Mouse (Mus musculus) cerebellum, postnatal 14 days (tissue): ENCODE results near the gene Snd1.

Source experiments
- DNase-seq, 2 experiments: peaks; one replicate each; pipeline ENCODE4 v3.0.0; 2021; ENCODE audit warnings: mixed read lengths in 2 of 2

The Snd1 gene

GRCm38 (mm10) chr6:28848285-28848794, 373.4 kb downstream of the Snd1 start:
- DNase-seq, result no peak

GRCm38 (mm10) chr6:28848891-28849290, 374.0 kb downstream of the Snd1 start:
- DNase-seq, result no peak

DNA sequence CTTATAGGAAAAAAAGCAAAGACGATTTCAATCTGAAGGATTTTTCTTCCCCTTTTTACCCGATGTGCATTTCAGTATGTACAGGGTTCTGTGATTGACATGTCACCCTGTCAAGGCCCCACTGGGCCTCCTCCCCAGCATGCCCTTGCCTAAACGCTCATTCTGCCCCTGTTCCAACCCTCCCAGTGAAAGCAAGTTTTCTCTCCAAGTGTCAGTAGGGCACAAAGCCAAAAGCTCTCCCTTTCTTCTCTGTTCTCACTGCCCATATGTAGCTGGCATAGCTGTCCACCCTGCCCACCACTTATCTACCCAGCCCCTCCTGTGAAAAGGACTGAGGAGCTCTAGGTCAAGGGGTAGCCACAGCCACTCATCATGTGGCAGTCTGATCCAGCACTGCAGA, 374.4 kb downstream of the Snd1 start:
- DNase-seq, result no peak

- DNase-seq, result no peak
Measured at GRCm38 (mm10) chr6:28850326-28850900, 375.5 kb downstream of the Snd1 start.

DNA sequence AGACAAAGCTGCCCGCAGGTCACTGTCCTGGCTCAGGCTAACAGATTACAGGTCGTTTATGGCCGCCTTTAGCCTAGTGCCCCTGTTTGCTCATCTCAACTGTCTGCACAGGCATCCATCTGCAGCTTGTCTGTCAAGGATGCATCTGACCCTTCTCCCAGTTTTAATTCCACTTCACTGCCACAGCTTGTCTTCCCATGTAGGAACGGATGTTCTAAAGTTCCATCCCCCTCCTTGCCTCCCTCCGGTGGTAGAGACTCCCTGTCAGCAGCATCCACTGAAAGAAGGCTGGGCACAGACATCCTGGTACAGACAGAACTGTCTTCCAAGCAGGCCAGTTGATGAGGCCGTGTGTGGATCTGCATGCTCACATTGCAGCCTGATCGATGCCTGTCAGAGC, 377.4 kb downstream of the Snd1 start:
- no peak for DNase-seq

DNA sequence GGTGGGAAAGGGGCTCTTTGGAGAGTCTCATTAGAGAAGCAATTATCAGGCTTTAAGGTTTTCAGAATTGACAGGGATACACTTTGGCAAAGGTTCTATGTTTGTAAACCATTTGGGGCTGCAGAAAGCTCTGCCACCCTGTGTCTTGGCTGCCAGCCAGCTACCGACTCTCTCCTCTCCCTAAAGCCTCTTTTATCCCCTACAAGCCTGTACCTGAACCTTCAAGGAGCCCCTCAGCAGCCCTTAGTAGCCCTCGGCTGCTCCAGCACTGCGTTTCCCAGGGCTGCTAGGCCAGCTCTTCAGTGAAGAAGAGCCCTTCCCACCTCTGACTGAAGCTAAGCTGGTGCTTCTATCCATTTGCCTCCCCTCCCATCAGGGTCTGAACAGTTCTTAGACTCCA, 378.2 kb downstream of the Snd1 start:
- DNase-seq, result peak; percentile 47 to 50

GRCm38 (mm10) chr6:28853654-28854053, 378.7 kb downstream of the Snd1 start:
- no peak for DNase-seq

GRCm38 (mm10) chr6:28854598-28854997, 379.7 kb downstream of the Snd1 start:
- no peak for DNase-seq

GRCm38 (mm10) chr6:28855442-28855841, 380.5 kb downstream of the Snd1 start:
- DNase-seq, result peak in 1 of 2 experiments; percentile 44

DNA sequence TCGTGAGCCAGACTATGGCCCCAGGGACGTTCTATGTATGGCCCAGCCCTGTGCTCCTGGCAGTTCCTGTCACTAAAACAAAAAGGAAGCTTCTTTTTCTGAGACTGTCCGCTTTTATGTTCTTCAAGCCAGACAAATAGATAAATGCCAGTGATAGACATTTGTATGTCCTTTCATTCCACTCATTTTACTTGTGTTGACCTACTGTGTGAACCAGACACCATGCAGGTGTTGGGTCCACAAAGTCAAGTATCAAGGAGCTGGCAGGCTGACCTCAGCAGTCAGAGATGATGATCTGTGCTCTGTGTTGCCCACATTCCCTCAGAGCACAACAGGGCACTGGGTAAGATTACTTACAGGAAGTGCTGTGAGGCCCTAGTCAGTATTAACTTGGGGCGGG, 381.9 kb downstream of the Snd1 start:
- no peak for DNase-seq

DNA sequence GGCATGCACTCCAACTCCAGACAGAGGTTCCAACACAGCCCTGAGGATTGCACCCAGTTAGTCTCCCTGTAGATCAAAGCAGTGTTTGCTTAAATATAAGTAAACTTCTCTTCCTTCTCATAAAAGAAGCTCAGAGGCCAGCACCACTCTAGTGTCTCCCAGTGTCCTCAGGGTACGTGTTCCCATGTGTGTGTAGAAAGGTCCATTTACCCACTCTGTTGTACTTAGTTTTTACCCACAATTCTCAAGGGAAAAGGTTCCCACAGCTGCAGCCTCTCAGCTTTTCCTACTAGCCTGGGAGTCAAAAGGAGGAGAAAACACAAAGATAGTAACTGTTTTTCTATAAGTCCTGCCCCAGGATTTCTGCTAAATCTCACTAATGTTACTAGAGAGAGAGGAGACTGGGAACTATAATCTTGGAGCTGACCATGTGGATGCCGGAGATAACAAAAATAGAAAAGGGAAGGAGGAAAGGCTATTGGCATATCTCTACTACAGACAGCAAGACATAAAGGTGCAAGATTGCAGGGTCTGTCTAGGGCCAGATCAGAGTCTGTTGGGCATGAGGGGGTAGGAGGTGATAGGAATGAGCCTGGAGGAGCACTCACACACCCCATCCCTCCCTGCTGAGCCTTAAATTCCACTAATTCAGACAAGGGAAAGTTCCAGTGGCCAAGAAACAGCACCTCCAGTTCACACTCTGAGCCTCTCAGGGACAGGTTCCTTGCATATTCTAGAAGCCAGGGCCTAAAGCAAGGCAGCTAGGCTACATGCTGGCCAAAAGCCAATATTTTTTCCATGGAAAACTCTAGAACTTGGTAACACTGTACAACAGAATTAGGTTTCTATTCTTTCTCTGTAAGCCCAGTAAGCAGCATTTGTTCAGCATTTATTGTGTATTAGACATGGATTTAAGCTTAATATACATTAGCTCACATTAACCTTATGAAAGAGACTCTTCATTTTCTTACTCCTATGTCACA, 382.6 kb downstream of the Snd1 start:
- DNase-seq, result no peak

DNA sequence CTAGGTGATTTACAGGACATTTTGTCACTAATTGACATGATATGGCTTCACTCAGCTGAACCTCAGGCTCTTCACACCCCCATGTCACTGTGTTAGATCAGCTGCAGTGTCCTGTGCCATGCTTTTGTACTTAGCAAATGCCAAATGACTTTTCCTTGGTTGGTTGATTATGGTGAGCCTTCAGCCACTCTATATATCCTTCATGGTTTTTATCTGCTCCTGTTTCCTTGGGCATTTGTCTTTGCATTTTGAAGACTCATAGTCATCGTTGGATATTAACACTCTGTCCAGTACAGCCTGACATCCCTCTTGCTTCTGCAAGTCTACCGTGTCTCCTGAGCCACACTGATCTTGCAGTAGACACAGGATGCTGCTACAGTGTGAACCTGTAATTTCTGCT, 384.2 kb downstream of the Snd1 start:
- no peak for DNase-seq

GRCm38 (mm10) chr6:28860450-28860849, 385.5 kb downstream of the Snd1 start:
- DNase-seq, result no peak

DNA sequence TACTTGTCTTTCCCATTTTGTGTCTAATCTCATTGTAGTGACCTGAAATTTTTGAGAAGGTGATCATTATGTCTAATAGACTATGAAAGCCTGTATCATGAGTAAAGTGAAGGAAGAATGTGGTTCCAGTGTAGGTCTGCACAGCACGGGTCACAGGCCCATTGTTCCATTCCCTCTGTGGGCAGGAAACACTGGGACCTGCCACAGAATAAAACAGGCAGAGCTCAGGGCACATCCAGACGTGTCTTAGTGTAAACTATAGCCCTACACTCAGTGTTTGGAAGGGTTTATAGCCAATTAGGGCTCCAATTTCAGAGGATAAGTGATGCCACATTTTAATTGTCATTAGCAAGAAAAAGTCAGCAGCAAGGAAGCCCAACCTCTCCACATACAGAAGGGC, 386.0 kb downstream of the Snd1 start:
- no peak for DNase-seq

- peak; percentile 34 to 57 for DNase-seq
Measured at GRCm38 (mm10) chr6:28862304-28862703, 387.4 kb downstream of the Snd1 start.

GRCm38 (mm10) chr6:28864684-28865083, 389.7 kb downstream of the Snd1 start:
- peak; percentile 42 to 47 for DNase-seq

DNA sequence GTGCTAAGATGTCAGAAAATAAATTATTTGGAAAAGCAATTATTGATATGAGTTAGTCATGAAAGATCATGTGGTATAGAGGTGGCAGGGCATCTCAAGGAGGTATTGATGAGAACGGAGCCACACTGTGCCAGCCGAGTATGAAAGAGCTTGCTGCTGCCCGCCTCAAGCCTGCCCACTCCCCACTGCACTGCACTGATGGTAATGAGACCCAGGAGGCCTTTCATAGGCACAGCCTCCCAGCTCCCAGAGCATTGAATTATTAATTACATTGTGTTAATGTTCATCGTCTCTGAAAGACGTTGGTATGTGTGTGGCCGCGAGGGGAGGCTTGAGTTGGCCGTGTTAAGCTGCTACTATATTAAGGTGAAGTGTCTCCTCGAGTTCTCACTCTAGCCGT, 390.2 kb downstream of the Snd1 start:
- DNase-seq, result no peak

GRCm38 (mm10) chr6:28866206-28866605, 391.3 kb downstream of the Snd1 start:
- DNase-seq, result no peak

GRCm38 (mm10) chr6:28867516-28868251, 392.7 kb downstream of the Snd1 start:
- DNase-seq, result no peak

DNA sequence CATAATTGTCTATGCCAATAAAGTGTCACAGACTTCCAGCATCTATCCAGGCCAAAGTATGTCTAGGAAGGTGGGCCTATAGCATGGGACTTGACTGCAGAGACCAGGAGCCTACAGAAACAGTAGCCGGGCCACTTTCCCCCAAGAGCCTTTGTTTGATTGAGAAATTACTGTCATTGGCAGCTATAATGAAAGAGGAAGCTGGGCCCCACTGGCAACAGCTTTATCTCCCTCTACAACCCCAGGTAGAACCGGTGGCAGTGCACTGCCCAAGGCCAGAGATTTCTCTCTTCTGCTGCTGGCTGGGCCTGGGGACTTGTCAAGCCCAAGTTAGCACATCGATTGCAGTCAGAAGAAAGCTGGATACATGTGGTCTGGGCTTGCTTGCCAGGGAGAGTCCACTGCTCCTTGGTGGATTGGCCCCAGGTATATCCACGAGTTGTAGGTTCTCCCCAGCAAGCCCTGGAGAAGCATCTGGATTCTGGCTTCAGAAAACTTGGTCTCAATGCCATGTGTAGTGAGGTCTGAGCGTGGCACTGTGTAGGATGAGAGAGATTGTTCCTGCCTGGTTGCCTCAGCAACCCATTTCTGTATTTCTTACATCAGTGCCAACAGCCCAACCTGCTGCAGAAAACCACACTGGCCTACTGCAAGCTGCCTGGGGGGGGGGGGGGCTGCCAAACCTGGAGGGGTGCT, 396.9 kb downstream of the Snd1 start:
- no peak for DNase-seq

DNA sequence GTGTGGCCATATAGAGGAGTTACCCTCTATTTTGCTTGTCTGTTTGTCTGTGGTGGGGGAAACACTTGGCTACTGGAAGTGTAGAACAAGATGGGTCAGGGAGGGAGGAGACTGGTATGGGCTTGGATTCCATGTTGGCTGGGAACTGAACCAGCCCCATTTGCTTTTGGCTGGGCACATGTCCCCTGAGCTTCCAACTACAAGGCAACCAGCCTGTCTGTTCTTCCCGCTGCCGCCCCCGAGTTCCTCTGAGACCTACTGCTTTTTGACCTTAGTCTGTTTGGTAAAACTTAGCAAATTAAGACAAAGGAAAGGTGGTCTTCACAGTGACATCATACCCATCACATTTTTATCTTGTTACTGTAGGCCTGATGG, 397.5 kb downstream of the Snd1 start:
- peak; percentile 34 to 50 for DNase-seq

DNA sequence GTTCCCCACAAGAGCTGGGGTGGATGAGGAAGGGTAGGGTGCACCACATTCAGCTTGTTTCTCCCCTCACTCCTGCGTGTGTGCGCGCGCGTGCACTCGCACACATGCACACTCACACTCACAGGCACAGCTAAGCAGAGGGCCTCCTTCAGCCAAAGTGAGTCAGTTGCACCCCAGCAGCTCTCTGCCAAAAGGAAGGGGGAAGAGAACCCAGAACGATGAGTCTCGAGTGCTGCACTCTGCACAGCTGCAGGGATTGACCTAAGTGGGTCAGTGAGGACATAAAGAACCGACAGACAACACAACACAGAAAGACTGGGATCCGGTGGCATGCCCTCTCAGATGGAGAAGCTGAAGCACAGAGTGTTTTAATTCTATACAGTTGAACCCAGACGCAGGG, 399.1 kb downstream of the Snd1 start:
- DNase-seq, result no peak

GRCm38 (mm10) chr6:28874759-28875158, 399.8 kb downstream of the Snd1 start:
- DNase-seq, result no peak
